Mouse (Mus musculus) C2C12 (cell line): ENCODE results near the gene Acvr1.

ENCODE experiments used
- CEBPB ChIP-seq: IDR thresholded peaks from one replicate; pipeline ENCODE4 v1.6.1; 2011; ENCODE audit warnings: low read depth, mild to moderate bottlenecking, control low read depth, moderate library complexity
- CTCF ChIP-seq: IDR thresholded peaks from one replicate; pipeline ENCODE4 v1.5.1; 2011; ENCODE audit not compliant: control insufficient read depth, insufficient read depth, insufficient read length
- FOSL1 ChIP-seq: IDR thresholded peaks from one replicate; pipeline ENCODE4 v1.8.0; 2011; ENCODE audit warnings: mild to moderate bottlenecking, low read length; ENCODE audit not compliant: poor library complexity, insufficient read depth, severe bottlenecking
- MAX ChIP-seq: IDR thresholded peaks from one replicate; pipeline ENCODE4 v1.6.1; 2011; ENCODE audit warnings: mild to moderate bottlenecking, control low read depth
- MYOD1 ChIP-seq: IDR thresholded peaks from one replicate; pipeline ENCODE4 v1.6.1; 2011; ENCODE audit warnings: low read depth; ENCODE audit not compliant: control insufficient read depth, insufficient read length
- MYOG ChIP-seq: IDR thresholded peaks from one replicate; pipeline ENCODE4 v1.6.1; 2011; ENCODE audit not compliant: control insufficient read depth, insufficient read length; ENCODE audit errors: extremely low read depth
- USF1 ChIP-seq: IDR thresholded peaks from one replicate; pipeline ENCODE4 v1.6.1; 2011; ENCODE audit warnings: low read depth, mild to moderate bottlenecking, control low read depth, moderate library complexity

DNA sequence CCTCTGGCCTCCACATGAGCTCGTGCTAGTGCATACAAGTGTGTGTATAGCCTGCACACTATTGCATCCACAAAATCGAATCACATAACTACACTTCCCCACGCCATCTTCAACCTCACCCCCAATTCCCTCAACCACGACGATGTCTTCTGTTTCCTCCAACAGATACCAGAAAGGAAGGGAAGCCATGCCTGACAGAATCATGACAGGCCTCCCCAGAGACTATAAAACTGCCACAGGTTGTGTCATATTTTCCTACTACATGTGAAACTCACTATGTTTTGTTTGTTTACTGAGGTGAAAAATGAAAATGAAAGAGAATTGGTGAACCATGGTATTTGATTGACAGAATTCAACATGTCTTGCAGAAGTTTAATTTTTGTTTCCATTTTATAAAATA is 143.6 kb downstream of the Acvr1 start:
- TF ChIP-seq CTCF = no peak
- no peak for TF ChIP-seq MYOG
- TF ChIP-seq USF1 = no peak
- no peak for TF ChIP-seq MAX
- no peak for TF ChIP-seq FOSL1
- no peak for TF ChIP-seq MYOD1
- no peak for TF ChIP-seq CEBPB
